Mouse (Mus musculus) megakaryocyte, embryonic 14.5 days (primary cell): ENCODE results near the gene 3110082J24Rik. TPM values are rescaled to one million over a fixed set of nuclear protein-coding genes. Genes with fewer than 3 reads are reported as not detected.
"Not testable (repeated sequence)": the region's sequence is repeated elsewhere in the genome, so short reads cannot be mapped to it uniquely, and the experiment has no call there.

Experiments
- H3K27me3 ChIP-seq: replicated peaks from 2 replicates; pipeline ENCODE3; 2012; ENCODE audit warnings: inconsistent platforms
- H3K36me3 ChIP-seq: replicated peaks from 2 replicates; pipeline ENCODE3; 2012; ENCODE audit warnings: low read length, inconsistent platforms, mixed read lengths
- H3K4me1 ChIP-seq: 2 replicates; pipeline ENCODE4 v1.6.1; 2012; ENCODE audit warnings: inconsistent platforms
- H3K4me3 ChIP-seq: replicated peaks from 2 replicates; pipeline ENCODE3; 2012; ENCODE audit warnings: moderate library complexity, mild to moderate bottlenecking, inconsistent platforms
- H3K9me3 ChIP-seq: 2 replicates; pipeline ENCODE4 v1.6.1; 2012; ENCODE audit warnings: inconsistent platforms
- FLI1 ChIP-seq: IDR thresholded peaks from 2 replicates; pipeline ENCODE4 v1.6.1; 2012; ENCODE audit warnings: low read length, inconsistent platforms, mixed read lengths
- GATA1 ChIP-seq: IDR thresholded peaks from 3 replicates; pipeline ENCODE4 v1.6.1; 2012; ENCODE audit warnings: mixed read lengths, low read length, inconsistent platforms, borderline replicate concordance
- polyA plus RNA-seq: library from polyadenylated mRNA; stranded (reverse); fragments of >175 nt; gene quantifications from 2 replicates; pipeline ENCODE4 v1.2.3, GENCODE M21; 2012; ENCODE audit warnings: low replicate concordance; ENCODE audit not compliant: insufficient read depth

Gene 3110082J24Rik
- polyA plus RNA-seq, 1 experiment = not detected

GRCm38 (mm10) chr5:30072825-30073821 lies 32.8 kb downstream of the 3110082J24Rik start, which contains the start of gene Tyms:
TSS of gene Tyms (minus strand) at chr5:30073617.
- TF ChIP-seq FLI1 (no peak), GATA1 (no peak)
- Histone ChIP-seq H3K4me1 (peaks cover 25% of the 10 kb centered on the region), H3K36me3 (peaks cover 32% of the 10 kb centered on the region), H3K27me3 (no peaks in the 10 kb centered on the region), H3K9me3 (no peaks in the 10 kb centered on the region), H3K4me3 (peak within 1 kb of the TSS; percentile 97)

GRCm38 (mm10) chr5:30072377-30072776 lies 33.5 kb downstream of the 3110082J24Rik start:
- Histone ChIP-seq H3K36me3 (peaks cover 39% of the 10 kb centered on the region), H3K4me3 (peak overlapping the region; percentile 88), H3K27me3 (no peaks in the 10 kb centered on the region), H3K9me3 (no peaks in the 10 kb centered on the region), H3K4me1 (peaks cover 25% of the 10 kb centered on the region)
- TF ChIP-seq GATA1 (no peak), FLI1 (no peak)

- Histone ChIP-seq H3K4me3 (no peak overlapping the region), H3K9me3 (no peaks in the 10 kb centered on the region), H3K27me3 (no peaks in the 10 kb centered on the region), H3K36me3 (peaks cover 46% of the 10 kb centered on the region), H3K4me1 (peaks cover 25% of the 10 kb centered on the region)
- no peak for TF ChIP-seq GATA1
- TF ChIP-seq FLI1 = no peak
These were observed 34.2 kb downstream of the 3110082J24Rik start for GRCm38 (mm10) chr5:30071677-30072076.

- Histone ChIP-seq H3K9me3 (no peaks in the 10 kb centered on the region), H3K27me3 (no peaks in the 10 kb centered on the region), H3K36me3 (peaks cover 82% of the 10 kb centered on the region), H3K4me3 (no peak overlapping the region), H3K4me1 (peaks cover 15% of the 10 kb centered on the region)
- TF ChIP-seq FLI1 = no peak
- no peak for TF ChIP-seq GATA1
These were observed 38.2 kb downstream of the 3110082J24Rik start for GRCm38 (mm10) chr5:30067726-30068125.

GRCm38 (mm10) chr5:30059607-30060006 lies 46.3 kb downstream of the 3110082J24Rik start:
- H3K4me3 ChIP-seq, H3K27me3 ChIP-seq: not testable (repeated sequence)
- H3K36me3 ChIP-seq = peaks cover 45% of the 10 kb centered on the region

GRCm38 (mm10) chr5:30058216-30058731 lies 47.6 kb downstream of the 3110082J24Rik start:
- H3K4me3 ChIP-seq = no peak overlapping the region
- no peaks in the 10 kb centered on the region for H3K4me1 ChIP-seq
- H3K36me3 ChIP-seq = peaks cover 33% of the 10 kb centered on the region
- no peaks in the 10 kb centered on the region for H3K27me3 ChIP-seq
- TF ChIP-seq GATA1 = no peak
- no peak for TF ChIP-seq FLI1
- H3K9me3 ChIP-seq = no peaks in the 10 kb centered on the region

More at GRCm38 (mm10) chr5:30059607-30060006, 46.3 kb downstream of the 3110082J24Rik start:
- H3K4me1 ChIP-seq, H3K9me3 ChIP-seq: not testable (repeated sequence)

Other genes starting within 250 kb of the 3110082J24Rik start
- not detected in 2 replicates for gene Il6, start 93.0 kb downstream of the 3110082J24Rik start, polyA plus RNA-seq
- gene Tyms, start 32.5 kb downstream of the 3110082J24Rik start, polyA plus RNA-seq = 8.9 and 19.3 TPM in 2 replicates
- 0.44 and 0.56 TPM in 2 replicates for gene Garem2, start 925 bp downstream of the 3110082J24Rik start, polyA plus RNA-seq
- gene Hadha, start 49.1 kb upstream of the 3110082J24Rik start, polyA plus RNA-seq = 31.6 and 38.2 TPM in 2 replicates
- 5.2 and 30.8 TPM in 2 replicates for gene Hadhb, start 49.2 kb upstream of the 3110082J24Rik start, polyA plus RNA-seq
- gene Adgrf3, start 99.6 kb upstream of the 3110082J24Rik start, polyA plus RNA-seq = not detected in 2 replicates
- gene Selenoi, start 126.5 kb upstream of the 3110082J24Rik start, polyA plus RNA-seq = 0.96 TPM in 1 of 2 replicates, not detected in the other
- not detected in 2 replicates for gene Drc1, start 175.3 kb upstream of the 3110082J24Rik start, polyA plus RNA-seq